Mouse (Mus musculus): ENCODE measurements around the gene Gm20388. TPM values are rescaled to one million over a fixed set of nuclear protein-coding genes. Genes with fewer than 3 reads are reported as not detected.

The Gm20388 gene
- total RNA-seq, 1 experiment = 27.0 TPM

DNA sequence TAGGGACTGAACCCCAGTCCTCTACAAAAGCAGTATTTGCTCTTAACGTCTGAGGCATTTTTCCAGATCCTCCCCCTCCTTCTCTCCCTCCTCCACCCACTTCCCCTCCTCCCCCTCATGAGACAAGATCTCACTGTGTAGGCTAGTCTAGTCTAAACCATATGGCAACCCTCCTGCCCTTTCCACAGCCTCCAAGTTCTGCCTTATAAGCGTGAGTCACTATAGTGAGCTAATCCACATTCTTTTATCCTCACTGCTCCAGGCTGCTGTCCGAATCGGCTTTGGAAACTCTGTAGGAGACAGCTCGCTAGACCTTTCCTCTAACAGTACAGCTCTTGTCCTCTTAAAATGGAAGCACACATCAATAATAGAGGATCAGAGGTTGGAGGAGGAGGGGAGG is 3956.3 kb downstream of the Gm20388 start:
- Histone ChIP-seq H3K27ac (ENCODE audit: insufficient read depth, low read depth, low read length, poor library complexity, severe bottlenecking) (no peak overlapping the region), H3K4me3 (ENCODE audit: insufficient read depth in 1 of 2, low read depth in 1 of 2, low read length in 2 of 2, poor library complexity in 1 of 2, severe bottlenecking in 1 of 2) (no peak overlapping the region), H3K36me3 (ENCODE audit: control insufficient read depth, insufficient read depth, low read length, poor library complexity, severe bottlenecking) (no peaks in the 10 kb centered on the region), H3K9ac (ENCODE audit: insufficient read depth, low read depth, low read length, poor library complexity, severe bottlenecking) (no peak overlapping the region), H3K4me1 (ENCODE audit: control insufficient read depth in 2 of 2, insufficient read depth in 2 of 2, low read length in 2 of 2, poor library complexity in 1 of 2) (no peaks in the 10 kb centered on the region), H3K9me3 (ENCODE audit: control insufficient read depth, insufficient read depth, low read depth, low read length) (no peaks in the 10 kb centered on the region)
- no peak for DNase-seq (ENCODE audit: low read depth, low spot score)
- TF ChIP-seq MAFK (IDR thresholded peaks at IDR 0.05; ENCODE audit: insufficient read depth, low read depth, low read length) (no peak), ZNF384 (IDR thresholded peaks at IDR 0.05; ENCODE audit: low read depth, low read length) (no peak), CHD2 (IDR thresholded peaks at IDR 0.05; ENCODE audit: low read depth, low read length) (no peak), HCFC1 (IDR thresholded peaks at IDR 0.05; ENCODE audit: borderline replicate concordance, insufficient read depth, low read length) (no peak)
- in situ Hi-C loops (cut with MboI; ENCODE audit: low sequenced_read_pairs in 2 of 2, unreplicated experiment in 2 of 2) = no loop called here

DNA sequence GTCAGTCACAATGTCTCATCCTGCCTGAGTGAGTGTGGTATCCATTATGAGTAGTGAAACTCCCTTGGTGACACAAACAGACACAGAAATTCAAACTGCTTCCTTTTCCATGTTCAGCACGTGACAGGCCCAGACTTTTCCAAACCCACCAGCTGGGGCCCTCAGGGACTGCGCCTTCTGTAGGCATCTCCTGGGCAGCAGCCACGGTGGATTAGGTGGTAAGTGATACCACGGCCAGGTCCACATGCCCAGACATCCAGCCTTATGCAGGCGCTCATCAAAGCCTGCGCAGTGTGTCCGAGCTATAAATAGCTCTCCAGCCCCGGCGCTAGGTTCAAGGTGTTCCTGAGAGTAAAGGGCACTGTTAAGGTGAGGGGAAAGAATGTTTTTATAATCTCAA is 3961.4 kb downstream of the Gm20388 start:
- Histone ChIP-seq H3K27ac (ENCODE audit: insufficient read depth, low read depth, low read length, poor library complexity, severe bottlenecking) (no peak overlapping the region), H3K9me3 (ENCODE audit: control insufficient read depth, insufficient read depth, low read depth, low read length) (no peaks in the 10 kb centered on the region), H3K36me3 (ENCODE audit: control insufficient read depth, insufficient read depth, low read length, poor library complexity, severe bottlenecking) (no peaks in the 10 kb centered on the region), H3K9ac (ENCODE audit: insufficient read depth, low read depth, low read length, poor library complexity, severe bottlenecking) (no peak overlapping the region), H3K4me3 (ENCODE audit: insufficient read depth in 1 of 2, low read depth in 1 of 2, low read length in 2 of 2, poor library complexity in 1 of 2, severe bottlenecking in 1 of 2) (no peak overlapping the region), H3K4me1 (ENCODE audit: control insufficient read depth in 2 of 2, insufficient read depth in 2 of 2, low read length in 2 of 2, poor library complexity in 1 of 2) (no peaks in the 10 kb centered on the region)
- no peak for DNase-seq (ENCODE audit: low read depth, low spot score)
- TF ChIP-seq HCFC1 (IDR thresholded peaks at IDR 0.05; ENCODE audit: borderline replicate concordance, insufficient read depth, low read length) (no peak), ZNF384 (IDR thresholded peaks at IDR 0.05; ENCODE audit: low read depth, low read length) (no peak), ZC3H11A (IDR thresholded peaks at IDR 0.05; ENCODE audit: borderline replicate concordance, low read depth, low read length) (no peak), CHD2 (IDR thresholded peaks at IDR 0.05; ENCODE audit: low read depth, low read length) (no peak), MAFK (IDR thresholded peaks at IDR 0.05; ENCODE audit: insufficient read depth, low read depth, low read length) (no peak)
- in situ Hi-C loops (cut with MboI; ENCODE audit: low sequenced_read_pairs in 2 of 2, unreplicated experiment in 2 of 2) = no loop called here

DNA sequence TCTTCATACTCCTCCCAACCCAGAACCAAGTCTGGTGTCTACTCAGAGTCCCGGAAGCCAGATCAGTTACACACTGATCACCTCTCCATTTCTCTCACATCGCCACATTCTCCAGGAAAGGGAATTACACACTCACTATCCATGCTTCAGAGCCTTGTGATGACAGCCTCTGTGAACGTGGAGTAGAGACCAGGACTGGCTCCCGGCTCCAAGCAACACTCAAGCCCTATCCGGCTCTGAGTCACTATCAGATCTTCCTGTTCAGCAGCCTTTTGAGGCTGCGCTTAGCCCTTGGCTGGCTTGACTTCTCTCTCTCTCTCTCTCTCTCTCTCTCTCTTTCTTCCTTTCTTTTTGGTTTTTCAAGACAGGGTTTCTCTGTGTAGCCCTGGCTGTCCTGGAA is 3962.7 kb downstream of the Gm20388 start:
- Histone ChIP-seq H3K36me3 (ENCODE audit: control insufficient read depth, insufficient read depth, low read length, poor library complexity, severe bottlenecking) (no peaks in the 10 kb centered on the region), H3K4me1 (ENCODE audit: control insufficient read depth in 2 of 2, insufficient read depth in 2 of 2, low read length in 2 of 2, poor library complexity in 1 of 2) (no peaks in the 10 kb centered on the region), H3K9me3 (ENCODE audit: control insufficient read depth, insufficient read depth, low read depth, low read length) (no peaks in the 10 kb centered on the region), H3K27ac (ENCODE audit: insufficient read depth, low read depth, low read length, poor library complexity, severe bottlenecking) (no peak overlapping the region), H3K9ac (ENCODE audit: insufficient read depth, low read depth, low read length, poor library complexity, severe bottlenecking) (no peak overlapping the region), H3K4me3 (ENCODE audit: insufficient read depth in 1 of 2, low read depth in 1 of 2, low read length in 2 of 2, poor library complexity in 1 of 2, severe bottlenecking in 1 of 2) (no peak overlapping the region)
- TF ChIP-seq ZC3H11A (IDR thresholded peaks at IDR 0.05; ENCODE audit: borderline replicate concordance, low read depth, low read length) (no peak), MAFK (IDR thresholded peaks at IDR 0.05; ENCODE audit: insufficient read depth, low read depth, low read length) (no peak), ZNF384 (IDR thresholded peaks at IDR 0.05; ENCODE audit: low read depth, low read length) (no peak), HCFC1 (IDR thresholded peaks at IDR 0.05; ENCODE audit: borderline replicate concordance, insufficient read depth, low read length) (no peak)
- in situ Hi-C loops (cut with MboI; ENCODE audit: low sequenced_read_pairs in 2 of 2, unreplicated experiment in 2 of 2) = no loop called here
- DNase-seq (ENCODE audit: low read depth, low spot score) = no peak

DNA sequence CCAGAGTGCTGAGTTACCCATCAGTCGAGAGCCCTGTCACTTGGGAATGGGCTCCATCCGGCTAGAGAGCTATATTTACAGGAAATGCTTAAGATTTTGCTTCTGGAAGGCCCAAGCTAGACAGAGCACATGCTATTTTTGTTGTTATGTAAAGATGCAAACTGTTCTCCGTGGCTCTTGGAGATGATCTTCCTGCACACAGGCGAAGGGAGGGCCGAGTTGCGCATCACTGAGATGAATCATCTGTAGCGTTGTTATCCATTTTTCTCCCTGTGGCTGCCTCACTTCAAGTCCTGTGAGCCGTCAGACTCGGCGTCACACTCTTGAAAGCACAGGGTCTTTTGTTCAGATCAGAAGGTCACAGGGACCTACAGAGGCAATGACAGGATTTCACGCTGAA is 3963.7 kb downstream of the Gm20388 start:
- TF ChIP-seq ZNF384 (IDR thresholded peaks at IDR 0.05; ENCODE audit: low read depth, low read length) (no peak), CHD2 (IDR thresholded peaks at IDR 0.05; ENCODE audit: low read depth, low read length) (no peak), HCFC1 (IDR thresholded peaks at IDR 0.05; ENCODE audit: borderline replicate concordance, insufficient read depth, low read length) (no peak), ZC3H11A (IDR thresholded peaks at IDR 0.05; ENCODE audit: borderline replicate concordance, low read depth, low read length) (no peak), MAFK (IDR thresholded peaks at IDR 0.05; ENCODE audit: insufficient read depth, low read depth, low read length) (no peak)
- DNase-seq (ENCODE audit: low read depth, low spot score) = no peak
- no peaks in the 10 kb centered on the region for H3K36me3 ChIP-seq (ENCODE audit: control insufficient read depth, insufficient read depth, low read length, poor library complexity, severe bottlenecking)
- H3K9me3 ChIP-seq (ENCODE audit: control insufficient read depth, insufficient read depth, low read depth, low read length) = no peaks in the 10 kb centered on the region
- H3K4me1 ChIP-seq (ENCODE audit: control insufficient read depth in 2 of 2, insufficient read depth in 2 of 2, low read length in 2 of 2, poor library complexity in 1 of 2) = no peaks in the 10 kb centered on the region
- no peak overlapping the region for H3K4me3 ChIP-seq (ENCODE audit: insufficient read depth in 1 of 2, low read depth in 1 of 2, low read length in 2 of 2, poor library complexity in 1 of 2, severe bottlenecking in 1 of 2)
- no peak overlapping the region for H3K27ac ChIP-seq (ENCODE audit: insufficient read depth, low read depth, low read length, poor library complexity, severe bottlenecking)
- in situ Hi-C loops (cut with MboI; ENCODE audit: low sequenced_read_pairs in 2 of 2, unreplicated experiment in 2 of 2) = no loop called here
- no peak overlapping the region for H3K9ac ChIP-seq (ENCODE audit: insufficient read depth, low read depth, low read length, poor library complexity, severe bottlenecking)

DNA sequence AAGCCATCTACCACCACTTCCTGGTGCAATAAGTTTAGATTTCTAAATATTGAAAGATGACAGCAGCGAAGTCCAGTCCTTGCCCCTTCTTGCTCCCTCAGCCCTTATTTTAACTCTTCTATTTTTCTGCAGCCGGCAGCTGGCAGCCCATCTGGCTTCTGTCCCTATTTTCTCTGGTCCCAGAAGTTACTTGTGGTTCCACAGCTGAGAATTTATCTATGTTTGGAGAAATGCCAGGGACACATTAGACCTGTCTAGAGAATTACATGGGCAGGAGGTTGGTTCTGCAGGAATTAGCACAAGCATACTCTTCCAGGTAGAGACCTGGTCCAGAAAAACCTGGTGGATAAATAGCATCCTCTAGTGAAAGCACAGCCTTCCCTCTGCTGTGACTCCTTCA is 3967.2 kb downstream of the Gm20388 start:
- no peak overlapping the region for H3K4me3 ChIP-seq (ENCODE audit: insufficient read depth in 1 of 2, low read depth in 1 of 2, low read length in 2 of 2, poor library complexity in 1 of 2, severe bottlenecking in 1 of 2)
- no peaks in the 10 kb centered on the region for H3K9me3 ChIP-seq (ENCODE audit: control insufficient read depth, insufficient read depth, low read depth, low read length)
- TF ChIP-seq MAFK (IDR thresholded peaks at IDR 0.05; ENCODE audit: insufficient read depth, low read depth, low read length) (no peak), HCFC1 (IDR thresholded peaks at IDR 0.05; ENCODE audit: borderline replicate concordance, insufficient read depth, low read length) (no peak), ZC3H11A (IDR thresholded peaks at IDR 0.05; ENCODE audit: borderline replicate concordance, low read depth, low read length) (no peak), ZNF384 (IDR thresholded peaks at IDR 0.05; ENCODE audit: low read depth, low read length) (no peak), CHD2 (IDR thresholded peaks at IDR 0.05; ENCODE audit: low read depth, low read length) (no peak)
- H3K27ac ChIP-seq (ENCODE audit: insufficient read depth, low read depth, low read length, poor library complexity, severe bottlenecking) = no peak overlapping the region
- in situ Hi-C loops (cut with MboI; ENCODE audit: low sequenced_read_pairs in 2 of 2, unreplicated experiment in 2 of 2) = no loop called here
- no peaks in the 10 kb centered on the region for H3K36me3 ChIP-seq (ENCODE audit: control insufficient read depth, insufficient read depth, low read length, poor library complexity, severe bottlenecking)
- no peaks in the 10 kb centered on the region for H3K4me1 ChIP-seq (ENCODE audit: control insufficient read depth in 2 of 2, insufficient read depth in 2 of 2, low read length in 2 of 2, poor library complexity in 1 of 2)
- H3K9ac ChIP-seq (ENCODE audit: insufficient read depth, low read depth, low read length, poor library complexity, severe bottlenecking) = no peak overlapping the region
- DNase-seq (ENCODE audit: low read depth, low spot score) = no peak
